Mouse (Mus musculus) Muller cell, postnatal 12 days (primary cell): ENCODE measurements around the gene Fam219b.

ENCODE experiments used
- DNase-seq: peaks from one replicate; pipeline ENCODE4 v3.0.0-alpha.2; 2015; ENCODE audit errors: inconsistent ontology term

The Fam219b gene

DNA sequence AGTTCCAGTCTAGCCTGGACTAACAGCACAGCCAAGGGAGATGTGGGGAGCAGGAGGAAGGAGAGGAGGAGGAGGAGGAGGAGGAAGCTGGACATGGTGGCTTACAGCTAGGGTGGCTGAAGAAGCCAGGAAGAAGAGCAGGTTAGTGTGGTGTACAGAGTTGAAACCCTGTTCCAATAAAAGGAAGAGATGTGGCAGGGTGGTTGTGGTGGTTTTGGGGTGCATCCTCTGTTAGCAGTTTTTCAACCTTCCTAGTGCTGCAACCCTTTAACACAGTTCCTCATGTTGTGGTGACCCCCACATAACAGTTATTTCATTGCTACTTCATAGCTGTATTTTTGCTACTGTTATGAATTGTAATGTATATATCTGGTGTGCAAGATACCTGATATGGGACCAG, 12.9 kb upstream of the Fam219b start:
- no peak for DNase-seq

DNA sequence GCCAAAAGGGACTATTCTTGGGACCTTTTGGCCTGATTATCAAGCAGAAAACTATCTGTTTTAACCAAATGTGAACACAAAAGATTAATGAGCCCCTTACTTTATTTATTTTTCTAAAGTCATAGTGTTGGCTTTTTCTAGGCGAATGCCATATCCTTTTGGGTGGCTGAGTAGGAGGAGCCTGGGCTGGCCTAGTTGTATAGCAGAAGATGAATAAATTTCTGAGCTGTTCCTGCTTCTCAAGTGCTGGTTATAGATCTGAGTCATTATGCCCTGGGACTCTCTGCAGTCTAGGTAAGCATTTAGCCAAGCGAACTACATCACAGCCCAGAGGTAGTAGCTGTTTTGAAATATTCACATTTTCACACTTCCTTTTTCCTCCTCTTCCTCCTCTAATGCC, 11.8 kb upstream of the Fam219b start:
- DNase-seq: no peak

DNA sequence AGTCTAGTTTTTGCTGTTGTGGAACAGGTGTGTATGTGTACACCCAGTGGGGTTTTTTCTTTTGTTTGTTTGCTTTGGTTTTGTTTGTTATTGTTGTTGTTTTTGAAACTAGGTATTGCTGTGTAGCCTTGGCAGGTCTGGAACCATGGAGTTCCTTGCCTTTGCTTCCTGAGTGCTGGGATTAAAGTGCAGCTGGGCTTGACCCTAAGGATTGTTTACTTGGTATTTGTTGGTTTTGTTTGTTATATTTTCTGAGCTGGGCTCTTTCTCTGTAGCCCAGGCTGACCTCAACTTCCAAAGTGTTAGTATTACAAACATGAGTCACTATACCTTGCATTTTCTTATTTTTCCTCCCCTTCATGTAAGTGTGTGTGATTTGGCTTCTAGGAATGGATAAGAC, 10.9 kb upstream of the Fam219b start:
- no peak for DNase-seq

DNA sequence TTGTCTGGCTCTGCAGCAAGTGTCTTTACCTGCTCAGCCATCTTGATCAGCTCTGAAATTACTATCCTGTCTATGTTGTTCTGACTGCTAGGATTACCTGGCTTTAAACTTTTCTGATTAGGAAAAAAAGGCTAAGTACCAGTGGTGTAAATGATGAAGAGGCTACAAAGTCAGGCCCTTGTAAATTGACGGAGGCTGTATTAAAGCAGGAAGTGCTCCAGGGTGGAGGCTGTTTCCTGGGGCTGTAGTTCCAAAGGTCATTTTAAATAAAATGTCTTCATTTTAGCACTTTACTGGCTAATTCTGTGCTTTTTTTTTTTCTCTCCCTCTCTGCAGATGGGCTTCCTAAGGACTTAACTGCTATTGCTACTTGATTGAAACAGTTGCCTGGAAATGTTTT, 5.4 kb upstream of the Fam219b start:
- DNase-seq: no peak

DNA sequence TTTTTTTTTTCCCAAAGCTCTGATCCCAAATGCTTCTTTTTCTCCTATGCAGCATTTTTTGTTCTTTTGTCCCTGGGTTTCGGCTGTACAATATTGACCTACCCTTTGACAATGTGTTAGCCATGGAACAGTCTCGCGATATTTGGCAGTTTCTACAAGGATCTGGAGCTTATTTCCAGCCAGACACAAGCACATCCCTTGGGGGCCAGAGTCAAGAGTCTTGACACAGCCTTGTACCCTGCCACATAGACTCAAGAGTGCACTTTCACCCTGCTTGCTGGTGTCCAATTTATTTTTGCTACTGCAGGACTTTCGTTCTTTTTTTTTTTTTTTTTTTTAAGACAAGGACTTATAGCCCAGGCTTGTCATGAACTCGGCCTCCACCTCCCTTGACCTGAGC, 966 bp upstream of the Fam219b start:
- DNase-seq: no peak

DNA sequence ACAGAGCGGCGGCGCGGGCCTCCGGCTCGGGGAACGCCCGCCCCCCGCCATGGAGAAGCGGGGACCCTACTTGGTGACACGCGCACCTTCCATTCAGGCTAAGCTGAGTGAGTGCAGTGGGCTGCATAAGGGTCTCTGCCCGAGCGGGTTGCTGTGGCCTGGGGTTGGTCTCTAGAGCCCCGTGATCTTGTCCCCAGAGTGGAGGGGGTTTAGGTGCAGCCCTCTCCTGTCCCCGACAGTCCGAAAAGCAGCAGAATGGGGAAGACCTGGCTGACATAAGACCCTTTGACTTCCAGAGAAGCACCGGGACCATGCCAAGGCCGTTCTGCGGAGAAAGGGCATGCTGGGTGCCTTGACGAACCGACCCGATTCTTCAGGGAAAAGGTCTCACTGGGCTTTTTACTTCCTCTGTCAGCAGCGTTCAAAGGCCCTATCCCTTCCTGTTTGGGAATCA, 427 bp downstream of the Fam219b start:
- peak; percentile 20 for DNase-seq

DNA sequence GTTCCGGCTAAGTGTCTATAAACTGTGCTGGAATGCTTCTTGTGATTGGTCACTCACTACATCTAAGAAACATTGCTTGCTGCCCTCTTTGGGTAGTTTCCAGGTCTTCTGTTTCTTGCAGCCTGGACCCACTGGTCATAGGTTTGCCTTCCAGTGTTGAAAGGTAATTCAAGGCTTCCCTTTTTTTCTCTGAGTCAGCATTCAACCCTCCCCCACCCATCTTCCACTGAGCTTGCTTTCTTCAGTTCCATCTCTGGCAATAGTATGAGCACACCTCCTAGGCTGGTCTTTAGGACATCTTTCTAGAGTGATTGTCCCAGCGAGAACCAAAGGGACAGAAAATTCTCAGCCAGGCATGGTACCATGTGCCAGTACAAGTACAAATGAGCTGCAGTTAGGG, 2.2 kb downstream of the Fam219b start:
- no peak for DNase-seq

DNA sequence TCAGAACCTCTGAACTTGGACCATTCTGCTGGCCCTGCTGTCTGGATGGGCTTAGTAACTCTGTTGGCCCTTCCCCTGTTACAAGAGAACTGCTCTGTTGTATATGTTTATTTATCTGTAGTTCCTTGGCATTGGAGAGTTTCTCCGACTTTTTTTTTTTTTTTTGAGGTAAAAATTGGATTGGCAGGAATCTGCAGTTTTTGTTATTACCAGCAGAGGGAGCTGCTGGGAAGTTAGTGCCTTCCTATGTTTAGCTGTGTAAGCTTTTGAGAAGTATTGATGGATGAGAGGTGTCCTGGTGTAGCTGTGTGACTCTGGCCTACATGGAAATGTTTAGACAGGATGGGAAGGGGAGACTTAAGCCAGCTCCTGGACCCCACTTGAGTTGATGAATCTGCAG, 4.0 kb downstream of the Fam219b start:
- no peak for DNase-seq

DNA sequence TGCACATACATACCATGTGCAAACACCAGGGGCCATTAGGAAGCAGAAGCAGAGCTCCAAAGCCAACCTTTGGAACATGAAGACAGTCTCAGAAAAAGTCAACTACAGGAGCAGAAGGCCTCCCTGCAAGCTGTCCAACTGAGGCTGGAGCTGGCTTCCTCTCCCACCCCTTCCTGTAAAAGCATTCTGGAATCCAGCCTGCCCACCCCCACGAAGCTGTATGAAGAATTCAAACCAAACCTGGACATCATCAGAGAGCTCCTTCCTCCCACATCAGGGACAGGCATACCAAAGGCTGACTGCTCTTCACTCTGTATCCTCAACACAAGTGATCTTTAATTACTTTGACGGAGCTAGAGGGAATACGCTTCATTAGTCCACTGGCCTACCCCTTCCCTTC, 6.6 kb downstream of the Fam219b start:
- no peak for DNase-seq

DNA sequence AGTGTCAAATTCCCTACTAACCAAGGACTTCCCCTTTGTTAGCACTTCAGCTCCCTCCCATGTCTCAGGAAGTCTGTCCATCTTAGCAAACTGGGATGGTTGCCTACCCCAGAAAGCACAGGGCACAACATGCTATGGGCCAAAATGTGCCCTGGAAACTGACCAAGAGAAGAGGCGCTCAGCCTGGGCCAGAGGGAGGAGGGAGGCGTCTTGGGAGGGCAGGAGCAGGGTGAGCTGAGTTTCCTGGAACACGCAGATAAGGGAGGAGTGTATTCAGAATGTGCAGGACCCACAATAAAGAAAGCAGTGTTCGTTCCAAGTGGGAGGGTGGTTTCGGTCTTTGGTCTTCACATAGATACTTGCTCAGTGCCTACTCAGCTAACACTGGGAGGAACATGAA, 10.0 kb downstream of the Fam219b start:
- peak; percentile 19 for DNase-seq

DNA sequence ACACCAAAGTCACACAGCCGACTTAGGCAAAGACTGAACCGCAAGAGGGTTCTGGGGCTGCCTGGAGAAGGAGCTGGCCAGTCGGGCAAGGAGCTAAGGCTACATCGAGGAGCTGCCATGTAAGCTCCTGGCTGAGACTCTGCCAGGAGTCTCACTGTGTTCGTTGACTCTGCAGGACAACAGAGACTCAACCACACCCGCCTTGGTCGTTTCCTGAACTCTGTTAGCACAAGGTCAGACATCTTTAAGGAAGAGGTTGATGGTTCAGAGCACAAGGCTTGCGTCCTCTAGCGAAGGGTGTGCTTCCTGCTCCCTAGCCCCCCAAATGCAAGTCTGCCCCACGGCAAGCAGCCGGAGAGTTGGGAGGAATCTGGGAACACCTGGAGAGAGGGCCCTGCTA, 10.5 kb downstream of the Fam219b start:
- no peak for DNase-seq

DNA sequence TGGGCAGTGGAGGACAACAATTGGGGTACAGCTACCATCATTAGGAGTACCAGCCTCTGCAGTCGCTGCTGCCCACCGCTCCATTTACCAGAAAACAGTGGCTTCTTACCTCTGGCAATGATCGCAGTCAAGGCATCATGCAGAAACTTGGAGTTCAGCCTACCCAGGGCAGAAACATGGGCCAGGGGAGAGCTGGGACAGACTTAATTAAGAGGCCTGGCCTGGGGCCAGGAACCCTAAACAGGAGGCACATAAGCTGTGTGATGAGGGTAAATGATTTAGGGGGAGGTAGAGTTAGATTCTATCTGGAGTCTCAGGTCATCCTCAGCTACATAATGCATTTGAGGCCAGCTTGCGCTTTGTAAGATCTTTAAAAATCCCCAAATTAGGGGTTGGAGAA, 11.9 kb downstream of the Fam219b start:
- DNase-seq: no peak

DNA sequence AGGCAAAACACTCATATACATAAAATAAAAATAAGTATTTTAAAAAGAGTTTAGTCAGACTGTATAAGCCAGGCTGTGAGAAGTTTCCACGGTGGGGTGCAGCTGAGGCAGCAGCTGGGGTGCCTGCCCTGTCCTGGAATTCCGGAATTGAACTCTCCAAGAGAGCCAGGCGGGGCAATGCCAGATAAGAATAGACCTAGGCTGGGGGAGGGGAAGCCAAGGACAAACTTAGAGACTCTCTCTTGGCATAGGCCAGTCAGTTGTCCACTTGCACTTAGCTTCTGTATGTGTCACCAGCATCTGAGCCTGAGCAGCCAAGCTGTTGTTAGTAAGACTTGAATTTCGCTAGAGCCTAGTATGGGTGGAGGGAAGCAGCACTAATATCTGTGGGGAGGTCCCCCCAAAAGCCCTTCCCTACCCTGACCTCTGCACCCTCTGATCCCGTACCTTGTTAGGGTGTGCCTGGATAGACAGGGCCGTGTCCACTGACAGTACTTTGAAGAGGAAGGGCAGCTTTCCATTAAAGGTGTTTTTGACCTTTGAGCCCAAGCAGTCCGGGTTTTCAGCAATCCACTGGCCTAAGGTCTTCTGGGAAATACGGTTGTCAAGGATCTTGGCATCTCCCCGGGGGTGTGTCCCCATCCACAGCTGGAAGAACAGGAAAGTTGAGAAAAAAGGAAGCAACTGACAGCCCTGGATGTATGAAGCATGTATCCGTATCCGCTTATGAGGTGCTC, 13.0 kb downstream of the Fam219b start:
- no peak for DNase-seq

DNA sequence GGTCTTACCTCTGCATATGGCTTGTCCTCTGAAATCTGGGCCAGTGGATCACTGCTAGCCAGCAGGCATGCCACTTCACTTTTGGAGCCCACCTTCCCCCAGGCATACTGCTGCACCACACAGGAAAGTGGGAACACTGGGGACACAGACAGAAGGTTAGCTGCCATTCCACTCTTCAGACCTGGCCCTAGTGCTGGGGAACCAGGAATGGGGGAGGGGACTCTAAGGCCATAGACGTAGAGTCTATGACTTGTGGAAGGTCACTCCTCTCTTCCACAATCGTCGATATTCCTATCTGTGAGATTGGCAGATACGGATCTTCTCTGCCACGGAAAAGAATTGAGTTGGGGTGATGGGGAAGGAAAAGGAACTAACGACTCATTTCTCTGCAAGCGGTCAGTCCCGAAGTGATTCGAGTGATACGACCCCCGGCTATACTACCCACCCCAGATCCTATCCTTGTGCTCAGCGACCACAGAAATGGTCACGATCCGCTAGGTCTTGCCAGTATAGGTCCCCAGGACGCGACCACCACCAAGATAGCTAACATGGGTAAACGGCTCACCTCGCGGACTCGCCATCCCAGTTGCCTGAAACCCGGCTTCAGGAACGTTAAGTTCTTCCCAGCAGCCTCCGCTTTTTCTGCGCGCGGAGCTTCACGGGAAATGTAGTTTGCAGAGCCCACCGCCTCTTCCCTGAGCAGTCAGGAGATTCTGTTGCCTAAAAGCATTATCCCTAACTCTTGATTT, 15.0 kb downstream of the Fam219b start, which contains the start of gene Mpi:
Gene Mpi, minus strand, starts transcription at position 625 of the 749 bp plus-strand sequence.
- DNase-seq: peak; percentile 44

DNA sequence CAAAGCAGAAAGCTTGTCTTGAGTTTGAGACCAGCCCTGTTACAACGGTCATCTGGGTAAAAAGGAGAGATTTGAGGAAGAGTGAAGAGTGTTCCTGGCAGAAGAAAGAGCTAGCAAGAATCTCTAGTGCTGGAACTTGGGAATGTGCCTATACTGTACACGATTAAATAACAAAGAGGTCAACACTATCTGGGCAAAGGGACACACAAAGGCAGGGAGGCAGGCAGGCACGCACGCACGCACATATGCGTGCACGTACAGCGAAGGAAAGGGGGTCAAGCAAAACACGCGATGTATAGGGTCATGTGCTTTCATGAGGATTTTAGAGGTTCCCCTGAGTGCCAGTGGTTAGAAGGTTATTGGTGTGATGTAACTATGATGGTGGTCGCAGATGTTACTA, 15.8 kb downstream of the Fam219b start:
- no peak for DNase-seq

DNA sequence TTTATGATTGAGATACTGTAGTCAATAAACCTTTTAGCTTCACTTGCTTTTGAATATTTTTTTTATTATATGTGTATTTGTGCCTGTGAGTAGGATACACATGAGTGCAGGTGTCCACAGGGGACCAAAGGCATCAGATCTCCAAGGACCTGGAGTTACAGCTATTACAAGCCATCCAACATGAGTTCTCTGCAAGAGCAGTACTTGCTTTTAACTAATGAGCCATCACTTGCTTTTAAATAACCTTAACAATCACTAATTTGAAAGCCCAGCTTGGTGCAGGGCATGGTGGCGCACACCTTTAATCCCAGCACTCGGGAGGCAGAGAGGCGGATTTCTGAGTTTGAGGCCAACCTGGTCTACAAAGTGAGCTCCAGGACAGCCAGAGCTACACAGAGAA, 17.4 kb downstream of the Fam219b start:
- DNase-seq: no peak

DNA sequence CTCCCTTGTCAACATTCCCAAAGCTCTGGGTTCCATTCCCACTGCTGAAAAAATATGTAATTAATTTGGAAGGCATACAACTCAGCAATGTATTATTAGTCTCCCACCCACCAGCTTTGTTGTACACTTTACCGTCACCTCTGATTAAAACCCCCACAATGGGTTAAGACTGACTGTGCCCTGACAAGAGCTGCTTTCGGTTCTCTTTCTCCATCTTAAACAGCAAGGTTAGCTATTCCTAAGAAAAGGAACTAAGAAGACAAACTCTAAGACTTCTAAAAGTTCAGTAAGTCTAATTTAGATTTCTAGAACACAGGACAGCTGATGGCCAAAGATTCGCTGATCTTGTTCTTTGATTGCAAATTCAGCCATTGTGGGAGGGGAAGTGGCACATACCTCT, 19.9 kb downstream of the Fam219b start:
- no peak for DNase-seq

DNA sequence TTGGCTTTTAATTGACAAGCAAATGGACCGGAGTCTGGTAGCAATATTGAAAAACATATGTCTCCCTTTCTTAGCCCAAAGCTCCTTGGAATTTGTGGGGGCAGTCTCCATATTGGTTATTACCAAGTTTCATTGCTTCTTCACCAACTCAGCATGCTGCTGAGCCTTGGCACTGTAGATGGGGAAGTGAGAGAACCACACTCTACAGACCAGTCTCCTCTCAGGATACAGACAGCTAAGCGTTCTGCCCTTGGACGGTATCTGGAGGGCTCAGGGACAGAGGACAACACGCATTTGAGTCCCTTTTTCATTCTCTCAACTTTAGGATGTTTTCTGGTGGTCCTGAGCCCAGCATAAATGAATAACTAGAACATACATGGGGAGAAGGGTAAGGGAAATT, 21.3 kb downstream of the Fam219b start:
- DNase-seq: no peak

DNA sequence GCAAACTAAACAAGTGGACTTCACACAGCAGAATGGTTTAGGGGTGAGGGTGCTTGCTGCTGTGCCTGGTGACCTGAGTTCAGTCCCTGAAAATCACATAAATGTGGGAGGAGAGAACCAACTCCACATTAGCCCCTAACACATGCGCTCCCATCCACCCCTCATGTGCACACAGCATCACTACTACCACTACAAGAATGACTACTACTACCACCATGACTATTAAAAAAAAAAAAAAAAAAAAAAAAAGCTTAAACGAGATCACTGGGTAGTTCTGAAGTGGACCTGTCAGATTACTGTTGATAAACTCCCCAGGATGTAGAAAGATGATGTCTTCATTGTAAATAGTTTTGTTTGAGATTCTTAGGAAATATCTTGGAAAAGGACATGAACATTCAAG, 22.2 kb downstream of the Fam219b start:
- DNase-seq: no peak

DNA sequence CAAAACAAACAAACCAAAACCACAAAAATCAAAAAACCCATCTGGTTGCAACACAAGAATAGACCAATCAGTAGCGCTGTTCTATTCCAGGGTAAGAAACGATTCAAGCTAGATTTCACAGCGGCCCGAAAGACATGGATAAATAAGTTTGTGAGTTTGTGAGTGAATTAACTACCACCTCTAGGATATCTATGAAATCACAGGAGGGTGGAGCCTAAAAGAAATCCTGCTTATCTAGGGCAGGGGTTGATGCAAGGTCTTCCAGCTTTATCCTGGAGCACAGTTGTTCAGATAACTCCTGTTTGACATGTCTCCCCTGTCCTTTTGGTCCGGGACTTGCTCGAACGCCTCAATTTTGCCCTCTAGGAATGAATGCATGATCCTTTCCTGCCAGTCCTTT, 22.9 kb downstream of the Fam219b start:
- DNase-seq: no peak

DNA sequence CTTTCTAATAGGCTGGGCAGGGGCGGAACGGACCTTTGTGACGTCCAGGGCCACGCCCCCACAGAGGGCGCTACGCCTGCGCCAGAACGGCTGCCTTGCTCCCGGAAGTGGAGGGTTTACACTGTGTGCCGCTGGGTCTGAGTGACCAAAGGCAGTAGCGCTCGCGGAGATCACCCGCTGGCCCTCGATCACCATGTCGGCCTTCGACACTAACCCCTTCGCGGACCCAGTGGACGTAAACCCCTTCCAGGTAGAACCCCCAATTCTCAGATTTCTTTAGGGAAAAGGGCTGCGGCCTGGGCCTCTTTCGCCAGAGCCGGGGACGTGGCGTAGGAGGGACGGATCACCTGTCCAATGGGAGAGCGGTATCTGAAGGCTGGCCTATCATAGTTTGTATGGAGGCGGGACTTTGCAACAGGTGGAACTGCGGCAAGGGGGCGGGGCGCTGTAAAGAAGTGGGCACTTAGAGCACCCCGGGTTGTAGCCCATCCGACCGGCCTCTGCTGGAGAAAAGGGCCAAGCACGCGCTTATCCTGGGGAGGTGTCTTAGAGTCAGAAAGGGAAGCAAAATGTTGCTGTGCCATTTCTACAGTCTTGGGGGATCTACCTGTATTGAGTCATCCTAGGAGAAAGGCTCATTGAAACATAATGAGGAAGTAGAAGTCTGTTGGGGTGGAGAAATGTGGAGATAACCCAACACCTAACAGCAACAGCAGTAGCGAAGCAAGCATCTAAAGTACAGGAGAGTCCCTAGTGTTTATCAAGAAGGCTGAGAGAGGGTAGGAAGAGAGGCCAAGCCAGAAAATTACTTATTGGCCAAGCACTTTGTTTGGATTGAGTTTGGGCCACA, 23.8 kb downstream of the Fam219b start, which contains the start of gene Scamp2:
Gene Scamp2, plus strand, starts transcription at position 83 of the 850 bp plus-strand sequence.
- DNase-seq: peak; percentile 97

DNA sequence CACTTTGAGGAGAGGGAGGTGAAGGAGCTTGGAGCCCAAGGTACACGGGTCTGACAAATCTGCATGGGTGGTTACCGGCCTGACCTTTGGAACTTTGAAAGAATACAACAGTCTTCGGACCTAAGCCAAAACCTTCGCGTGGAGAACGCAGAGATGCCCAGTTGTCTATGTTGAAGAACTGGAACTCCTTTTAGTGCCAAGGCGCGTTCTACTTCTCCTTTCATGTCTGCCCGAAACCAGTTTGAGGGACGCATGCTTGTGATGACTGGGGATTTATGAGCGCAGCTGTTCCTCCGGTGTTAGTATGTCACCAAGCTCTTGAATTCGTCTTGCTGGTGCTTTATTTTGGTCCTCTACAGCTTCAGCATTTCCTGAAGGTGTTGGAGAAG, 24.4 kb downstream of the Fam219b start:
- DNase-seq: no peak
